Mouse (Mus musculus) liver, adult 2 months (tissue): ENCODE data around the gene Selenom.

Experiments
- CTCF ChIP-seq: fragments of 200-500 bp; IDR thresholded peaks from 2 replicates; pipeline ENCODE4 v1.5.1; 2011; ENCODE audit warnings: low read depth, low read length, control low read depth
- POLR2A ChIP-seq: fragments of 200-500 bp; IDR thresholded peaks from 2 replicates; pipeline ENCODE4 v1.6.1; 2011; ENCODE audit warnings: low read length, control low read depth; ENCODE audit not compliant: insufficient read depth; ENCODE audit errors: extremely low read depth

- TF ChIP-seq CTCF (no peak), POLR2A (no peak)
Measured at GRCm38 (mm10) chr11:3530731-3531130, 16.2 kb downstream of the Selenom start.
